Mouse (Mus musculus): ENCODE results near the gene Fn3krp. TPM values are rescaled to one million over a fixed set of nuclear protein-coding genes. Genes with fewer than 3 reads are reported as not detected.

Fn3krp gene
- polyA plus RNA-seq, 1 experiment from 2014 or later = 7.8 TPM

GRCm38 (mm10) chr11:121442076-121442475 lies 20.9 kb downstream of the Fn3krp start:
- DNase-seq (ENCODE audit: low spot score) = no peak

- peak; percentile 11 for DNase-seq (ENCODE audit: low spot score)
These were observed 30.1 kb downstream of the Fn3krp start for GRCm38 (mm10) chr11:121451216-121451726.

GRCm38 (mm10) chr11:121451753-121452635 lies 30.8 kb downstream of the Fn3krp start, which contains the start of gene Tbcd:
Gene Tbcd, plus strand, starts transcription at chr11:121451949.
- DNase-seq (ENCODE audit: low spot score) = peak; percentile 96

- no peak for DNase-seq (ENCODE audit: low spot score)
These were observed 36.7 kb downstream of the Fn3krp start for GRCm38 (mm10) chr11:121457874-121458273.

GRCm38 (mm10) chr11:121467408-121467807 lies 46.2 kb downstream of the Fn3krp start:
- DNase-seq (ENCODE audit: low spot score) = no peak

- no peak for DNase-seq (ENCODE audit: low spot score)
These were observed 53.6 kb downstream of the Fn3krp start for GRCm38 (mm10) chr11:121474831-121475230.

GRCm38 (mm10) chr11:121475699-121476415 lies 54.7 kb downstream of the Fn3krp start:
- DNase-seq (ENCODE audit: low spot score) = peak; percentile 79

GRCm38 (mm10) chr11:121479476-121480203 lies 58.4 kb downstream of the Fn3krp start:
- DNase-seq (ENCODE audit: low spot score) = no peak

Small RNA genes within 50 kb of the gene (microRNA-seq; reads per million reads assigned to microRNA genes)
- not detected for gene Mir7236 (ENCODE audit: borderline number of aligned reads)

Other genes starting within 250 kb of the Fn3krp start
- 3.0 and 3.3 TPM in 2 replicates for gene Hexdc, start 217.0 kb upstream of the Fn3krp start, polyA plus RNA-seq (2015; fragmentation: Nextera tagmentation; extraction: Ambion mirVana)
- gene Ogfod3, start 216.7 kb upstream of the Fn3krp start, polyA plus RNA-seq (2015; fragmentation: Nextera tagmentation; extraction: Ambion mirVana) = 15.7 TPM in 2 replicates
- gene Cybc1, start 192.1 kb upstream of the Fn3krp start, polyA plus RNA-seq (2015; fragmentation: Nextera tagmentation; extraction: Ambion mirVana) = 66.9 and 68.0 TPM in 2 replicates
- 28.5 and 41.6 TPM in 2 replicates for gene Narf, start 184.1 kb upstream of the Fn3krp start, polyA plus RNA-seq (2015; fragmentation: Nextera tagmentation; extraction: Ambion mirVana)
- gene Foxk2, start 161.4 kb upstream of the Fn3krp start, polyA plus RNA-seq (2015; fragmentation: Nextera tagmentation; extraction: Ambion mirVana) = 5.2 and 7.0 TPM in 2 replicates
- gene Wdr45b, start 67.0 kb upstream of the Fn3krp start, polyA plus RNA-seq (2015; fragmentation: Nextera tagmentation; extraction: Ambion mirVana) = 57.6 and 58.9 TPM in 2 replicates
- gene Rab40b, start 33.1 kb upstream of the Fn3krp start, polyA plus RNA-seq (2015; fragmentation: Nextera tagmentation; extraction: Ambion mirVana) = 0.64 and 1.0 TPM in 2 replicates
- gene Fn3k, start 13.5 kb downstream of the Fn3krp start, polyA plus RNA-seq (2015; fragmentation: Nextera tagmentation; extraction: Ambion mirVana) = 6.8 and 6.9 TPM in 2 replicates
- gene Tbcd, start 30.5 kb downstream of the Fn3krp start, polyA plus RNA-seq (2015; fragmentation: Nextera tagmentation; extraction: Ambion mirVana) = 45.5 and 51.7 TPM in 2 replicates
- gene Zfp750, start 97.9 kb downstream of the Fn3krp start, polyA plus RNA-seq (2015; fragmentation: Nextera tagmentation; extraction: Ambion mirVana) = 1.1 TPM in 2 replicates